Mouse (Mus musculus) CD4-positive, CD25-positive, alpha-beta regulatory T cell, adult 9 weeks (primary cell): ENCODE results near the gene Apol10a. TPM values are rescaled to one million over a fixed set of nuclear protein-coding genes. Genes with fewer than 3 reads are reported as not detected.

Experiments
- polyA plus RNA-seq: library from polyadenylated mRNA; unstranded; fragments of 100-300 nt; shearing (Covaris generic); gene quantifications from one replicate; pipeline ENCODE4 v1.2.1, GENCODE M21; 2017

Gene Apol10a
- polyA plus RNA-seq: not detected

DNA sequence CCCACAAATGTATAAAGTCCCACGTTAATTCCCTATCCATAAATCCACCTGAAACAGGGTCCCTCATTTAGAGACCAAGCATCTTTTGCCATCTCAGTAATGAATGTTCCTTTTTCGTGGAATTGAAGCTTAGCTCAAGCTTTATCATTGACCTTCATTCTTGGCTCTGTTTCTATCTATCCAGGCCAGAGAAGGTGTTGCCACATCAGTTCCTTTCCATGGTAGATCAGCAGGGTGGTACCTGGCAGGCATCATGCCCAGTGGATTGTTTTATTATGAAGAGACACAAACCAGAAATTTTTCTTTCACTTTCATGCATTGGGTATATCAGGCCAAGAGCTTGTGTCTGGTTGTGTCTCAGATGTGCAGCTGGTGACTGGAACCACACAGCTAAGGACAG is at the start of gene Apol10a:
Gene Apol10a (plus strand): TSS at position 355 of the 400 bp plus-strand sequence.

DNA sequence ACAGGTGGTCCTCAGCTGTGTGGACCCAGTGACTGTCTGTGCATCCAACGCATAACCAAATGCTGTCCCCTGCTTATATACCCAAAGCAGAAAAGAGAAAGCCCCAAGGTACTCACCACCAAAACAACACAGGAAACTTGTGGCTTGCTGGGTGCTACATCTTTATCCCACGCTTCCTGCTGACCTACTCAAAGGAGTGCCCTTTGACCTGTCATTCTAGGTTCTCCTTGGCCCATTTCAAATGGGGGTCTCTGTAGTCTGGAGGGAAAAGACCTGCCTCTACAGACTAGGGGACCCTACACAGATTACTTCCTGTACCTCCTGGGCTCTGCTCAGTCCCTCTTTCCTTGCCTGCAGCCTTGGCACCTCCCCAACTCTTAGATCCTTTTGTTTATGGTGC is 29.5 kb upstream of the Apol10a start, which contains the start of gene Apol7b:
Gene Apol7b (minus strand): TSS at position 101 of the 400 bp plus-strand sequence.

DNA sequence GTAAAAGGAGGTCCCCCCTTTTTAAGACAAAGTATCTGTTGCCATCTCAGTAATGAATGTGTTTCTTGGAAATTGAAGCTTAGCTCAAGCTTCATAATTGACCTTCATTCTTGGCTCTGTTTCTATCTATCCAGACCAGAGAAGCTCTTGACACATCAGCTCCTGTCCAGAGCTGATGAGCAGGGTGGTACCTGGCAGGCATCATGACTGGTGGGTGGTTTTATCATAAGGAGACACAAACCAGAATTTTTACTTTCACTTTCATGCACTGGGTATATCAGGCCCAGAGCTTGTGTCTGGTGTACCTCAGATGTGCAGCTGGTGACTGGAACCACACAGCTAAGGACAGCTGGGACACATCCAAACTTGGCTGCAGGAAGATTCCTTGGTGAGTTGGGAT is 31.1 kb downstream of the Apol10a start, which contains the start of gene Apol11a:
Gene Apol11a (plus strand): TSS at position 306 of the 400 bp plus-strand sequence.

DNA sequence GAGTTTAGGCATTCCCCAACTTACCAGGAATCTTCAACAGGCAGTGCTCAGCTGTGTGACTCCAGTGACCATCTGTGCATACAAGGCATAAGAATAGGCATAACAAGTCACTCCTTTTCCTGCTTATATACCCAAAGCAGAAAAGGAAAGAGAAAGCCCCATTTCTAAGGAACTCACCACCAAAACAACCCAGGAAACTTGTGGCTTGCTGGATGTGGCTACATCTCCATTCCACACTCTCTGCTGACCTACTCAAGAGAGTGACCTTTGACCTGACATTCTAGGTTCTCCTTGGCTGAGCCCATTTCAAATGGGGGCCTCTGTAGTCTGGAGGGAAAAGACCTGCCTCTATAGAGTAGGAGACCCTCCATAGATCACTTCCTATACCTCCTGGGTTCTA is 56.4 kb downstream of the Apol10a start, which contains the start of gene Apol7c:
Gene Apol7c (minus strand): TSS at position 101 of the 400 bp plus-strand sequence.

Other genes starting within 250 kb of the Apol10a start
- gene Rbfox2, start 170.0 kb upstream of the Apol10a start, polyA plus RNA-seq: not detected
- gene Apol7a, start 77.9 kb upstream of the Apol10a start, polyA plus RNA-seq: not detected
- gene Apol9a, start 65.9 kb upstream of the Apol10a start, polyA plus RNA-seq: 3.5 TPM
- gene Apol7b, start 29.6 kb upstream of the Apol10a start, polyA plus RNA-seq: 1.2 TPM
- not detected for gene Apol11a, start 31.2 kb downstream of the Apol10a start, polyA plus RNA-seq
- gene Apol7c, start 56.3 kb downstream of the Apol10a start, polyA plus RNA-seq: 0.26 TPM
- not detected for gene 1700025B11Rik, start 84.8 kb downstream of the Apol10a start, polyA plus RNA-seq
- 3.7 TPM for gene Apol10b, start 119.1 kb downstream of the Apol10a start, polyA plus RNA-seq
- not detected for gene Gm36245, start 122.2 kb downstream of the Apol10a start, polyA plus RNA-seq
- not detected for gene Apol11b, start 166.2 kb downstream of the Apol10a start, polyA plus RNA-seq
- gene Apol7e, start 221.8 kb downstream of the Apol10a start, polyA plus RNA-seq: 97.9 TPM